Mouse (Mus musculus) cortical plate, adult 2 months (tissue): ENCODE data around the gene Arhgap44.

Experiments
- CTCF ChIP-seq: fragments of 200-500 bp; IDR thresholded peaks from 2 replicates; pipeline ENCODE4 v1.5.1; 2011; ENCODE audit warnings: mild to moderate bottlenecking, control low read depth, low read length; ENCODE audit not compliant: insufficient read depth; ENCODE audit errors: extremely low read depth
- POLR2A ChIP-seq: fragments of 200-500 bp; IDR thresholded peaks from 2 replicates; pipeline ENCODE4 v1.6.1; 2011; ENCODE audit warnings: mild to moderate bottlenecking, low read length, control low read depth; ENCODE audit not compliant: insufficient read depth; ENCODE audit errors: extremely low read depth

GRCm38 (mm10) chr11:65161881-65162766 lies 637 bp downstream of the Arhgap44 start:
- TF ChIP-seq POLR2A = no peak
- no peak for TF ChIP-seq CTCF
